Mouse (Mus musculus): Measurements from ENCODE around the gene Srm. TPM values are rescaled to one million over a fixed set of nuclear protein-coding genes. Genes with fewer than 3 reads are reported as not detected.

Srm gene
- polyA plus RNA-seq, 1 experiment from 2014 or later: 190 TPM

DNA sequence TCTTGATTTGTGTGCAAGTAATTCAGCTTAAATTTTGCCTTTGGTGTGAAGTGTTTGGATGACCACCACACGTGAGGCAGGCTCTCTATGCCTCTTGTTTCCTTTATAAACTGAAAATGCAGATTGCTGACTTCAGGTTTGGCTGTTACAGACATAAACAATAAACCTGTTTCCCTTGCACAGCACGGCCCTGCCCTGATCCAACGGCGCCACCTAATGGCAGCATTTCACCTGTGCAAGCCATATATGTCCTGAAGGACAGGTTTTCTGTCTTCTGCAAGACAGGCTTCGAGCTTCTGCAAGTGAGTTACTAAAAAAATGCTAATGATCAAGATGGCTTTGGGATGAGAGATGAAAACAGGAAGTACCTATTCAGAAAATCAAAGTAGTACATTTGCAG is 16.5 kb downstream of the Srm start:
- no peak overlapping the region for H3K4me3 ChIP-seq (replicated peaks; ENCODE audit: low read length)
- WGBS: 26% methylated on average over 5 of the region's 5 CpGs
- ATAC-seq: peak; percentile 51; the same call in 1 of the 2 replicates
- no peaks in the 10 kb centered on the region for H3K27me3 ChIP-seq (replicated peaks; ENCODE audit: control insufficient read depth, insufficient read depth, low read length)
- no peak overlapping the region for H3K9ac ChIP-seq (replicated peaks; ENCODE audit: low read depth, low read length)
- H3K4me1 ChIP-seq (replicated peaks; ENCODE audit: control insufficient read depth, insufficient read depth, low read length): no peaks in the 10 kb centered on the region
- no peaks in the 10 kb centered on the region for H3K9me3 ChIP-seq (ENCODE audit: control insufficient read depth, low read length)
- H3K4me2 ChIP-seq (ENCODE audit: low read length): no peak overlapping the region
- no peaks in the 10 kb centered on the region for H3K36me3 ChIP-seq (ENCODE audit: control insufficient read depth, insufficient read depth)
- H3K27ac ChIP-seq (ENCODE audit: low read length): no peak overlapping the region

DNA sequence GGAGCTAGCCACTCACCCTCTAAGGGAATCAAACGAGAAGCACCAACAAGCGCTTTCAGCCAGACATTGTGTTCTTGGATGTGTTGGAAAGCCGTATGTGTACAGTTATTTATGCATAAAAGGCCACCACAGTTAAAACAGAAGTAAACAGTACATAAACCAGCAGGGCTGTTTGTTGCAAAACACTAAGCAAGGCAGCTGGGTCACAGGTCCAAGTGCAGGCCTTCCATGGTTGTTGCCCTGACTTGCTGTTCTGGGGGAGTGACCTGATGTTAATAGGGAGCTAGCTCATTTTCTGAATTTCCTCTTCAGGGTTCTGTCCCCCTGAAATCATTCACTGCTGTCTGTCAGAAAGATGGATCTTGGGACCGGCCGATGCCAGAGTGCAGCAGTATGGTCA is 18.5 kb downstream of the Srm start:
- 86% methylated on average over 5 of the region's 5 CpGs for WGBS
- Histone ChIP-seq H3K9me3 (ENCODE audit: control insufficient read depth, low read length) (no peaks in the 10 kb centered on the region), H3K4me1 (replicated peaks; ENCODE audit: control insufficient read depth, insufficient read depth, low read length) (0 out of 2 replicates have a peak, but pooled peaks cover 2% of the 10 kb centered on the region), H3K36me3 (ENCODE audit: control insufficient read depth, insufficient read depth) (peaks cover 7% of the 10 kb centered on the region), H3K4me2 (ENCODE audit: low read length) (no peak overlapping the region), H3K27ac (ENCODE audit: low read length) (no peak overlapping the region), H3K4me3 (replicated peaks; ENCODE audit: low read length) (no peak overlapping the region), H3K27me3 (replicated peaks; ENCODE audit: control insufficient read depth, insufficient read depth, low read length) (no peaks in the 10 kb centered on the region), H3K9ac (replicated peaks; ENCODE audit: low read depth, low read length) (no peak overlapping the region)
- ATAC-seq: no peak

DNA sequence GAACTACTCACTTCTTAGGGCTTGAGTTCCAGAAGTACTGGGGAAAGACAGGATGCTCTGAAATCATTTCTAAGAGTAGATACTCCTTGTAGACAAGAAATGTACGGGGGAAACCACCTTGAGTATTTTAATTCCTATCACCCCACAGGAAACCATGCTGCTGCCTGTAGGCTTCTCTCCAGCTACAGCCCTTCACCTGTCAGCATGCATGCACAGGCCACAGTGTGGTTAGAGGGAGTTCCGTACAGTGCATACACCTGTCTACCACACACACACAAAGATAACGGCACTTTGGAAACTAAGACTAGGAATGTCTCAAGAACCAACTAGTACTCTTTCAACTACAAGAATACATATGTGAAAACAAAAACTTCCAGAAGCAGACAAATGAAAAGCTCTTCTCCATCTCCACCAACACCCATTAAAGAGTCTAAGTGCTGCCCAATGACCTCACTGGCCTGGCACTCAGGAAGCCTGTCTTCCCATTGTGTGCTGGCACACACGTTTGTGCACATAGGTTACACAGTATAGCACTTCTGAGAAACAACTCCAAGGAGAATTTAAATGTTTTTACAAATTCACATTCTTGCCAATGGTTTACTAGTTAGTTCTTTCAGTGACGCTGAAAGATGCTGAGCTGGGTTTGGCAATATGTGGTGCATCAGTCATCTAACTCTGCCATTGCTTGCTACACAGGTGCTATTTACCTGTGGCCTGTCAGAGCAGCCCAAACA is 19.5 kb downstream of the Srm start:
- H3K4me2 ChIP-seq (ENCODE audit: low read length): no peak overlapping the region
- no peaks in the 10 kb centered on the region for H3K27me3 ChIP-seq (replicated peaks; ENCODE audit: control insufficient read depth, insufficient read depth, low read length)
- WGBS: 67% methylated on average over 5 of the region's 5 CpGs
- H3K27ac ChIP-seq (ENCODE audit: low read length): no peak overlapping the region
- no peak overlapping the region for H3K9ac ChIP-seq (replicated peaks; ENCODE audit: low read depth, low read length)
- H3K4me3 ChIP-seq (replicated peaks; ENCODE audit: low read length): no peak overlapping the region
- peaks cover 16% of the 10 kb centered on the region for H3K36me3 ChIP-seq (ENCODE audit: control insufficient read depth, insufficient read depth)
- no peaks in the 10 kb centered on the region for H3K9me3 ChIP-seq (ENCODE audit: control insufficient read depth, low read length)
- no peak for ATAC-seq
- 0 out of 2 replicates have a peak, but pooled peaks cover 2% of the 10 kb centered on the region for H3K4me1 ChIP-seq (replicated peaks; ENCODE audit: control insufficient read depth, insufficient read depth, low read length)

- Histone ChIP-seq H3K4me3 (replicated peaks; ENCODE audit: low read length) (no peak overlapping the region), H3K9ac (replicated peaks; ENCODE audit: low read depth, low read length) (no peak overlapping the region), H3K4me1 (replicated peaks; ENCODE audit: control insufficient read depth, insufficient read depth, low read length) (0 out of 2 replicates have a peak, but pooled peaks cover 2% of the 10 kb centered on the region), H3K9me3 (ENCODE audit: control insufficient read depth, low read length) (no peaks in the 10 kb centered on the region), H3K4me2 (ENCODE audit: low read length) (no peak overlapping the region), H3K27me3 (replicated peaks; ENCODE audit: control insufficient read depth, insufficient read depth, low read length) (no peaks in the 10 kb centered on the region), H3K36me3 (ENCODE audit: control insufficient read depth, insufficient read depth) (peaks cover 22% of the 10 kb centered on the region), H3K27ac (ENCODE audit: low read length) (peak overlapping the region; percentile 6; the same call in 1 of the 2 replicates)
- 26% methylated on average over 4 of the region's 4 CpGs for WGBS
- no peak for ATAC-seq
Measured at GRCm38 (mm10) chr4:148612557-148612956, 21.3 kb downstream of the Srm start.

DNA sequence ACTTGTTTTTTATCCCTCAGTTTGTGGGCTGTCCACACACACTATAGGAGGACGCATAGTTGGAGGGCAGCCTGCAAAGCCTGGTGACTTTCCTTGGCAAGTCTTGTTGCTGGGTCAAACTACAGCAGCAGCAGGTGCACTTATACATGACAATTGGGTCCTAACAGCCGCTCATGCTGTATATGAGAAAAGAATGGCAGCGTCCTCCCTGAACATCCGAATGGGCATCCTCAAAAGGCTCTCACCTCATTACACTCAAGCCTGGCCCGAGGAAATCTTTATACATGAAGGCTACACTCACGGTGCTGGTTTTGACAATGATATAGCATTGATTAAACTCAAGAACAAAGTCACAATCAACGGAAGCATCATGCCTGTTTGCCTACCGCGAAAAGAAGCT is 22.4 kb downstream of the Srm start:
- Histone ChIP-seq H3K27ac (ENCODE audit: low read length) (no peak overlapping the region), H3K36me3 (ENCODE audit: control insufficient read depth, insufficient read depth) (peaks cover 28% of the 10 kb centered on the region)

DNA sequence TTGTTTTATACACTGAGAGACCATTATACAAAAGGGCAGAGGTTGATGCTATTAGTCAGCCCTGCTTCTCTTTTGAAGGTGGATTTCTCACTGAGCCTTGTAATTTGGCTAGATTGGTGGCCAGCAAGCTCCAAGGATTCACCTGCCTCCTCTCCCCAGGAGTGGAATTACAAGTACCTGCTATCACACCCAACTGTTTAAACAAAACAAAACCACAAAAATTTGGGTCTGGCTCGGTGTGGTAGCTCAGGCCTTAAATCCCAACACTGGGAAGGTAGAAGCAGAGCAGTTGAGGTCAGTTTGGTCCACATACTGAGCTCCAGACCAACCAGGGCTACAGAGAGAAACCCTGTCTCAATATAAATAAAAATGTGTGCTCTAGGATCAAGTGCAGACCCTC is 28.5 kb downstream of the Srm start:
- WGBS: 88% methylated on average over 1 of the region's 1 CpGs
- no peak for ATAC-seq
- Histone ChIP-seq H3K27ac (ENCODE audit: low read length) (no peak overlapping the region), H3K4me1 (replicated peaks; ENCODE audit: control insufficient read depth, insufficient read depth, low read length) (peaks cover 11% of the 10 kb centered on the region), H3K9ac (replicated peaks; ENCODE audit: low read depth, low read length) (no peak overlapping the region), H3K36me3 (ENCODE audit: control insufficient read depth, insufficient read depth) (peaks cover 64% of the 10 kb centered on the region), H3K4me2 (ENCODE audit: low read length) (no peak overlapping the region), H3K4me3 (replicated peaks; ENCODE audit: low read length) (no peak overlapping the region), H3K27me3 (replicated peaks; ENCODE audit: control insufficient read depth, insufficient read depth, low read length) (no peaks in the 10 kb centered on the region), H3K9me3 (ENCODE audit: control insufficient read depth, low read length) (no peaks in the 10 kb centered on the region)

More for the DNA sequence above, 22.4 kb downstream of the Srm start:
- 44% methylated on average over 9 of the region's 9 CpGs for WGBS
- ATAC-seq: no peak
- Histone ChIP-seq H3K27me3 (replicated peaks; ENCODE audit: control insufficient read depth, insufficient read depth, low read length) (no peaks in the 10 kb centered on the region), H3K9ac (replicated peaks; ENCODE audit: low read depth, low read length) (no peak overlapping the region), H3K4me1 (replicated peaks; ENCODE audit: control insufficient read depth, insufficient read depth, low read length) (0 out of 2 replicates have a peak, but pooled peaks cover 2% of the 10 kb centered on the region), H3K4me3 (replicated peaks; ENCODE audit: low read length) (no peak overlapping the region), H3K9me3 (ENCODE audit: control insufficient read depth, low read length) (no peaks in the 10 kb centered on the region), H3K4me2 (ENCODE audit: low read length) (no peak overlapping the region)

DNA sequence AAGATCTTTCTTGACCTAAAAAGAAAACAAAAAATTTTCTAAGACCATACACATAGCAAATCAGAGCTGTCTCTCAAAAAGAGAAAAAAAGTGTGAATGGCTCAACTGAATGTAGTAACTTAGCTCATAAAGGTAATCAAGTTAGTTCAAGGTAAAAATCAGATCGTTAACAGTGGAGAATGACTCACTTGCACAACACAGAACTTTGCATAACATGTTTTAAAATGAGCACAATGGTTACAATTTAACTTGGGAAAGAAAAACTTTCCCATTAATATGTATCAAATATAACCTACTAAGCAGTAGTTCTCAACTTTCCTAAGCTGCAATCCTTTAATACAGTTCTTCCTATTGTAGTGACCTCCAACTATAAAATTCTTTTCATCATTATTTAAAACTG is 29.4 kb downstream of the Srm start:
- Histone ChIP-seq H3K4me1 (replicated peaks; ENCODE audit: control insufficient read depth, insufficient read depth, low read length) (peaks cover 15% of the 10 kb centered on the region), H3K4me3 (replicated peaks; ENCODE audit: low read length) (no peak overlapping the region), H3K27me3 (replicated peaks; ENCODE audit: control insufficient read depth, insufficient read depth, low read length) (no peaks in the 10 kb centered on the region), H3K4me2 (ENCODE audit: low read length) (no peak overlapping the region), H3K27ac (ENCODE audit: low read length) (no peak overlapping the region), H3K9me3 (ENCODE audit: control insufficient read depth, low read length) (no peaks in the 10 kb centered on the region), H3K36me3 (ENCODE audit: control insufficient read depth, insufficient read depth) (peaks cover 58% of the 10 kb centered on the region), H3K9ac (replicated peaks; ENCODE audit: low read depth, low read length) (no peak overlapping the region)
- 97% methylated on average over 1 of the region's 1 CpGs for WGBS
- no peak for ATAC-seq

DNA sequence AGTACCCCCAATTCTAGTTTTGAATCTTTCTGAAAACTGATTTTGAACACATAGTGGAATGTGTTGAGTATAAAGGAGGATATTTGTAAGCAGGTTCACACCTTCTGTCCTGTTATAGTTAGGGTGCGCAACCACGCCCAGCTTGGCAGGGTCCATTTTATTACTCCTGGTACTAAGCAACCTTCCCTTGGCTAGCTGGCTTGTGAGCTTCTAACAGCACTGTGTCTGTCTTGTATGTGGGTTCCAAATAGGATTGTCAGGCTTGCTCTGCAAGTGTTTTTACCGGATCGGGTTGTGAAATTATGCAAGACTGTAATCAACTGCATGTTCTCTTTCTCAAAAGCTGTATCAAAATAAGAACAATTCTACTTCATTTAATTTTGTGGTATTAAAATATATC is 31.2 kb downstream of the Srm start:
- Histone ChIP-seq H3K27ac (ENCODE audit: low read length) (no peak overlapping the region), H3K9ac (replicated peaks; ENCODE audit: low read depth, low read length) (no peak overlapping the region), H3K27me3 (replicated peaks; ENCODE audit: control insufficient read depth, insufficient read depth, low read length) (no peaks in the 10 kb centered on the region), H3K4me2 (ENCODE audit: low read length) (no peak overlapping the region), H3K36me3 (ENCODE audit: control insufficient read depth, insufficient read depth) (peaks cover 52% of the 10 kb centered on the region), H3K4me3 (replicated peaks; ENCODE audit: low read length) (no peak overlapping the region), H3K9me3 (ENCODE audit: control insufficient read depth, low read length) (no peaks in the 10 kb centered on the region), H3K4me1 (replicated peaks; ENCODE audit: control insufficient read depth, insufficient read depth, low read length) (peaks cover 18% of the 10 kb centered on the region)
- WGBS: 93% methylated on average over 4 of the region's 4 CpGs
- no peak for ATAC-seq

DNA sequence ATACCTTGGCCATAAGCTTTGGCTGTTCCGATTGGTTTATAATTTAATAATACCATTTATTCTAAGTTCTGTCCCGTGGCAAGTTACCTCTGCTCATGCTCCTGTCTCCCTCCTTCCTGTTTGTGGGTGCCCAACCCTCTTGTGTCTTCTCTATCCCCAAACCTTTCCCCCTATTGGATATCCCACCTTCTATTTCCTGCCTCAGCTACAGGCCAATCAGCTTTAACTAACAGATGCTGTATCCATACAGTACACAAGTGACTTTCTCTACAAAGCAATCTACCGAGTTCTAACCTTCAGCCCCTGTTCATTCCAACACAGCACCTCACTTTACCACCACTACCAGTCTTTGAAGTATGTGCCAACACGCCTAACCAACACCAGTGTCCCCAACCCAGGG is 32.3 kb downstream of the Srm start:
- Histone ChIP-seq H3K4me1 (replicated peaks; ENCODE audit: control insufficient read depth, insufficient read depth, low read length) (peaks cover 18% of the 10 kb centered on the region), H3K27me3 (replicated peaks; ENCODE audit: control insufficient read depth, insufficient read depth, low read length) (no peaks in the 10 kb centered on the region), H3K36me3 (ENCODE audit: control insufficient read depth, insufficient read depth) (peaks cover 47% of the 10 kb centered on the region), H3K9ac (replicated peaks; ENCODE audit: low read depth, low read length) (no peak overlapping the region), H3K27ac (ENCODE audit: low read length) (no peak overlapping the region), H3K4me3 (replicated peaks; ENCODE audit: low read length) (no peak overlapping the region), H3K4me2 (ENCODE audit: low read length) (no peak overlapping the region), H3K9me3 (ENCODE audit: control insufficient read depth, low read length) (no peaks in the 10 kb centered on the region)
- 92% methylated on average over 4 of the region's 4 CpGs for WGBS
- no peak for ATAC-seq

Measured in forebrain, embryonic 16.5 days (tissue).